Mouse (Mus musculus) ES-Bruce4 (cell line): ENCODE data around the gene Fam20c. TPM values are rescaled to one million over a fixed set of nuclear protein-coding genes. Genes with fewer than 3 reads are reported as not detected.
A peak's percentile ranks its signal among the peaks of the same experiment; 100 is the strongest.

ENCODE experiments used
- H3K27ac ChIP-seq: 2 replicates; pipeline ENCODE4 v1.5.1; 2012; ENCODE audit warnings: low read length, inconsistent platforms; ENCODE audit not compliant: insufficient read depth
- H3K27me3 ChIP-seq: 2 replicates; pipeline ENCODE4 v1.6.1; 2012; ENCODE audit warnings: mild to moderate bottlenecking, low read length, inconsistent platforms; ENCODE audit not compliant: control insufficient read depth, poor library complexity, insufficient read depth, severe bottlenecking
- H3K36me3 ChIP-seq: 2 replicates; pipeline ENCODE4 v1.6.1; 2012; ENCODE audit warnings: inconsistent platforms, mild to moderate bottlenecking, low read length, moderate library complexity; ENCODE audit not compliant: control insufficient read depth, poor library complexity, insufficient read depth, severe bottlenecking
- H3K4me1 ChIP-seq: one replicate; pipeline ENCODE4 v1.8.1; 2011; ENCODE audit warnings: low read length; ENCODE audit not compliant: control insufficient read depth, insufficient read depth
- H3K4me3 ChIP-seq: 2 replicates; pipeline ENCODE4 v1.5.1; 2011; ENCODE audit warnings: low read depth, mild to moderate bottlenecking, low read length
- H3K9ac ChIP-seq: 2 replicates; pipeline ENCODE4 v1.6.1; 2012; ENCODE audit warnings: low read depth, mild to moderate bottlenecking, inconsistent platforms; ENCODE audit not compliant: poor library complexity, severe bottlenecking
- H3K9me3 ChIP-seq: replicated peaks from 2 replicates; pipeline ENCODE4 v1.6.1; 2012; ENCODE audit warnings: mild to moderate bottlenecking, low read length, inconsistent platforms; ENCODE audit not compliant: control insufficient read depth, poor library complexity, insufficient read depth, severe bottlenecking
- CTCF ChIP-seq: IDR thresholded peaks from one replicate; pipeline ENCODE4 v1.8.1; 2011; ENCODE audit warnings: low read depth, low read length
- EP300 ChIP-seq: IDR thresholded peaks from 2 replicates; pipeline ENCODE4 v1.6.1; 2011; ENCODE audit warnings: low read depth, low read length; ENCODE audit not compliant: insufficient read depth
- POLR2A ChIP-seq: IDR thresholded peaks from one replicate; pipeline ENCODE4 v1.8.1; 2011; ENCODE audit warnings: low read length; ENCODE audit not compliant: insufficient read depth
- polyA plus RNA-seq: library from polyadenylated mRNA; stranded (reverse); fragments of >200 nt; gene quantifications from 2 replicates; pipeline ENCODE4 v1.2.4, GENCODE M21; 2011; ENCODE audit warnings: low read depth; ENCODE audit not compliant: missing spikeins, insufficient read depth, insufficient read length

Gene Fam20c
- polyA plus RNA-seq, 1 experiment = 0.88 TPM

GRCm38 (mm10) chr5:138755121-138755452 lies 773 bp downstream of the Fam20c start:
- H3K27ac ChIP-seq = no peak overlapping the region
- H3K4me1 ChIP-seq = no peaks in the 10 kb centered on the region
- no peaks in the 10 kb centered on the region for H3K27me3 ChIP-seq
- no peaks in the 10 kb centered on the region for H3K36me3 ChIP-seq
- TF ChIP-seq EP300 (no peak), POLR2A (no peak), CTCF (no peak)
- no peaks in the 10 kb centered on the region for H3K9me3 ChIP-seq
- H3K9ac ChIP-seq = peak overlapping the region; percentile 78
- peak overlapping the region; percentile 61 for H3K4me3 ChIP-seq

- no peaks in the 10 kb centered on the region for H3K9me3 ChIP-seq
- peak overlapping the region; percentile 78 for H3K9ac ChIP-seq
- TF ChIP-seq POLR2A = no peak
- TF ChIP-seq EP300 = no peak
- TF ChIP-seq CTCF = no peak
- peak overlapping the region; percentile 61 for H3K4me3 ChIP-seq
- H3K4me1 ChIP-seq = no peaks in the 10 kb centered on the region
- no peaks in the 10 kb centered on the region for H3K27me3 ChIP-seq
- no peaks in the 10 kb centered on the region for H3K36me3 ChIP-seq
- no peak overlapping the region for H3K27ac ChIP-seq
Measured at GRCm38 (mm10) chr5:138755453-138756301, 1.4 kb downstream of the Fam20c start.

GRCm38 (mm10) chr5:138756311-138757085 lies 2.2 kb downstream of the Fam20c start:
- TF ChIP-seq EP300 = no peak
- TF ChIP-seq CTCF = no peak
- no peak for TF ChIP-seq POLR2A
- H3K9me3 ChIP-seq = no peaks in the 10 kb centered on the region
- H3K9ac ChIP-seq = no peak overlapping the region
- no peaks in the 10 kb centered on the region for H3K4me1 ChIP-seq
- no peaks in the 10 kb centered on the region for H3K36me3 ChIP-seq
- no peaks in the 10 kb centered on the region for H3K27me3 ChIP-seq
- no peak overlapping the region for H3K4me3 ChIP-seq
- H3K27ac ChIP-seq = no peak overlapping the region

GRCm38 (mm10) chr5:138757135-138757534 lies 2.8 kb downstream of the Fam20c start:
- Histone ChIP-seq H3K4me1 (no peaks in the 10 kb centered on the region), H3K9me3 (no peaks in the 10 kb centered on the region), H3K27me3 (no peaks in the 10 kb centered on the region), H3K9ac (no peak overlapping the region), H3K27ac (no peak overlapping the region), H3K4me3 (no peak overlapping the region), H3K36me3 (no peaks in the 10 kb centered on the region)
- TF ChIP-seq POLR2A (no peak), CTCF (no peak), EP300 (no peak)

- TF ChIP-seq EP300 (no peak), POLR2A (no peak), CTCF (no peak)
- Histone ChIP-seq H3K27ac (no peak overlapping the region), H3K36me3 (no peaks in the 10 kb centered on the region), H3K4me3 (no peak overlapping the region), H3K4me1 (no peaks in the 10 kb centered on the region), H3K9me3 (no peaks in the 10 kb centered on the region), H3K9ac (no peak overlapping the region), H3K27me3 (no peaks in the 10 kb centered on the region)
Measured at GRCm38 (mm10) chr5:138757616-138758015, 3.3 kb downstream of the Fam20c start.

GRCm38 (mm10) chr5:138758533-138758932 lies 4.2 kb downstream of the Fam20c start:
- Histone ChIP-seq H3K36me3 (no peaks in the 10 kb centered on the region), H3K4me3 (no peak overlapping the region), H3K9me3 (no peaks in the 10 kb centered on the region), H3K27ac (no peak overlapping the region), H3K9ac (no peak overlapping the region), H3K27me3 (no peaks in the 10 kb centered on the region), H3K4me1 (no peaks in the 10 kb centered on the region)
- TF ChIP-seq CTCF (no peak), EP300 (no peak), POLR2A (no peak)
